Mouse (Mus musculus): ENCODE measurements at regions not wholly inside any gene's neighbourhood (a gene's known extent, or its start where the extent isn't known, plus 50 kb on each side); places are given as distances from the start of the nearest gene placed in this dataset.

GRCm38 (mm10) chr13:54847764-54848183 lies 58.6 kb downstream of the Tspan17 start:
- no peak for DNase-seq (ENCODE audit: low spot score in 2 of 2)

- DNase-seq (ENCODE audit: low spot score in 2 of 2), result no peak
Measured at GRCm38 (mm10) chr13:54851131-54851530, 62.0 kb downstream of the Tspan17 start.

- no peak for DNase-seq (ENCODE audit: low spot score in 2 of 2)
Measured at GRCm38 (mm10) chr13:54855333-54856238, 66.4 kb downstream of the Tspan17 start.

- no peak for DNase-seq (ENCODE audit: low spot score in 2 of 2)
Measured at GRCm38 (mm10) chr13:54862931-54863330, 73.8 kb downstream of the Tspan17 start.

GRCm38 (mm10) chr13:54864048-54864447 lies 74.9 kb downstream of the Tspan17 start:
- DNase-seq (ENCODE audit: low spot score in 2 of 2), result no peak

- no peak for DNase-seq (ENCODE audit: low spot score in 2 of 2)
Measured at GRCm38 (mm10) chr13:54872004-54872403, 77.2 kb upstream of the Unc5a start.

- DNase-seq (ENCODE audit: low spot score in 2 of 2), result no peak
Measured at GRCm38 (mm10) chr13:54873882-54874281, 75.3 kb upstream of the Unc5a start.

- no peak for DNase-seq (ENCODE audit: low spot score in 2 of 2)
Measured at GRCm38 (mm10) chr13:54874291-54875200, 74.7 kb upstream of the Unc5a start.

GRCm38 (mm10) chr13:54876556-54876955 lies 72.7 kb upstream of the Unc5a start:
- DNase-seq (ENCODE audit: low spot score in 2 of 2), result no peak

GRCm38 (mm10) chr13:54877656-54878055 lies 71.6 kb upstream of the Unc5a start:
- peak; percentile 71 to 89 for DNase-seq (ENCODE audit: low spot score in 2 of 2)

- DNase-seq (ENCODE audit: low spot score in 2 of 2), result peak; percentile 79 to 87
Measured at GRCm38 (mm10) chr13:54879325-54879724, 69.9 kb upstream of the Unc5a start.

GRCm38 (mm10) chr13:54880204-54880603 lies 69.0 kb upstream of the Unc5a start:
- no peak for DNase-seq (ENCODE audit: low spot score in 2 of 2)

- DNase-seq (ENCODE audit: low spot score in 2 of 2), result no peak
Measured at GRCm38 (mm10) chr13:54882781-54883180, 66.4 kb upstream of the Unc5a start.

- no peak for DNase-seq (ENCODE audit: low spot score in 2 of 2)
Measured at GRCm38 (mm10) chr13:54883748-54884708, 65.2 kb upstream of the Unc5a start.

GRCm38 (mm10) chr13:54884709-54885460 lies 64.3 kb upstream of the Unc5a start:
- peak in 1 of 2 experiments; percentile 66 for DNase-seq (ENCODE audit: low spot score in 2 of 2)

GRCm38 (mm10) chr13:54887366-54887921 lies 61.8 kb upstream of the Unc5a start:
- peak; percentile 65 to 66 for DNase-seq (ENCODE audit: low spot score in 2 of 2)

GRCm38 (mm10) chr13:54888021-54888420 lies 61.2 kb upstream of the Unc5a start:
- no peak for DNase-seq (ENCODE audit: low spot score in 2 of 2)

- DNase-seq (ENCODE audit: low spot score in 2 of 2), result no peak
Measured at GRCm38 (mm10) chr13:54889684-54890399, 59.4 kb upstream of the Unc5a start.

GRCm38 (mm10) chr13:54892572-54892971 lies 56.6 kb upstream of the Unc5a start:
- no peak for DNase-seq (ENCODE audit: low spot score in 2 of 2)
